Mouse (Mus musculus): Measurements from ENCODE around the gene Prlr. TPM values are rescaled to one million over a fixed set of nuclear protein-coding genes. Genes with fewer than 3 reads are reported as not detected.

The Prlr gene
- total and polyA plus RNA-seq, 3 experiments, result 1.1 to 5.5 (median 3.0) TPM

DNA sequence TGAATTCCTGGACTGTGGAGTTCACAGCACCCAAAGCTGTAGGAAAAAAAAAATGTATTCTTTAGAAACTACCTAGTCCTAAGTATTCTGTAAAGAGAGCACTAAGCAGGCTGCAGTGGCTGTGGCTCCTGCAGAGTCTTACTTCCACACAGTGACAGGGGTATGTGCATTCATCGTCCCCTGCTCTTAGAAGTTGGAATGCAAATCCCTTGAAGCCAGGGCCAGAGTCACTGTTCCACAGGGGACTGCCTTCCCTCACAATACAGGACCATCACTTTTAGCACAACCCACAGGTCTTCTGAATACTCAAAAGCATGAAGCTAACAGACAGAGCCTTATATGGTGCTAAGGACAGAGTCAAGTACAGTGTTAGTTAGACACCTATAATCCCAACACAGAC is 75.5 kb downstream of the Prlr start:
- 77% methylated on average over 1 of the region's 1 CpGs for WGBS
- H3K27ac ChIP-seq, result no peak overlapping the region
- intact Hi-C loops (cut with DNase I), result no loop called here

DNA sequence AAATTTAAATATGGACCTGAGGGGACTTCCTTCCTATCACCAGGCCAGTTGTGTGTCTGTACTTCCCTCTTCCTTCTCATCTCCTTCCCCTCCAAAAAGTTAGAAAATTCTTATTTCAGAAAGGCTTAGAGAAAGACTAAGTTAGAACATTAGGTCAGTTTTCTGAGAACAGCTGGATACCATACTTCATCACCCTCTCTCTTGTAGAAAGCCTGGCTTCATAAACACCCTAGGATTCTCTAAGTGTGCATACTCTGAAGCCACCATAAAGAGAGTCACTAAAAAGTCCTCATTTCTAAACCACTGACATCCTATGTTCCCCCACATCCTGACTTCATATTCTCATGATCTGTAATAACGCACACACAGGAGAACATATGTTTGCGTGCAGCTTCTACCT is 85.2 kb downstream of the Prlr start:
- intact Hi-C loops (cut with DNase I), result no loop called here
- 83% methylated on average over 2 of the region's 2 CpGs for WGBS

More for the DNA sequence above, 75.5 kb downstream of the Prlr start:
- DNase-seq, result no peak
- Histone ChIP-seq H3K27me3 (ENCODE audit: control insufficient read depth, insufficient read depth, low read length) (no peaks in the 10 kb centered on the region), H3K36me3 (ENCODE audit: control insufficient read depth, insufficient read depth, low read length) (no peaks in the 10 kb centered on the region), H3K4me3 (no peak overlapping the region), H3K9ac (ENCODE audit: low read depth, low read length) (no peak overlapping the region), H3K4me1 (ENCODE audit: control insufficient read depth, insufficient read depth, low read length) (peaks cover 2% of the 10 kb centered on the region; the same call in 1 of the 2 replicates), H3K79me2 (replicated peaks; ENCODE audit: control insufficient read depth, insufficient read depth, low read length) (no peaks in the 10 kb centered on the region)
- TF ChIP-seq EP300 (IDR thresholded peaks at IDR 0.05; ENCODE audit: insufficient read depth, low read depth, low read length), result no peak
- TF ChIP-seq CTCF (IDR thresholded peaks at IDR 0.05), result no peak
- no peak for TF ChIP-seq POLR2A (IDR thresholded peaks at IDR 0.05; ENCODE audit: insufficient read depth, low read depth, low read length)

GRCm38 (mm10) chr15:10262641-10263040 is 85.6 kb downstream of the Prlr start:
- Histone ChIP-seq H3K36me3 (ENCODE audit: control insufficient read depth, insufficient read depth, low read length) (no peaks in the 10 kb centered on the region), H3K4me1 (ENCODE audit: control insufficient read depth, insufficient read depth, low read length) (no peaks in the 10 kb centered on the region), H3K9ac (ENCODE audit: low read depth, low read length) (no peak overlapping the region), H3K27me3 (ENCODE audit: control insufficient read depth, insufficient read depth, low read length) (no peaks in the 10 kb centered on the region), H3K4me3 (no peak overlapping the region), H3K27ac (no peak overlapping the region), H3K79me2 (replicated peaks; ENCODE audit: control insufficient read depth, insufficient read depth, low read length) (no peaks in the 10 kb centered on the region)
- intact Hi-C loops (cut with DNase I), result no loop called here
- TF ChIP-seq POLR2A (IDR thresholded peaks at IDR 0.05; ENCODE audit: insufficient read depth, low read depth, low read length) (no peak), EP300 (IDR thresholded peaks at IDR 0.05; ENCODE audit: insufficient read depth, low read depth, low read length) (no peak), CTCF (IDR thresholded peaks at IDR 0.05) (no peak)
- 84% methylated on average over 1 of the region's 1 CpGs for WGBS
- no peak for DNase-seq

More for the DNA sequence above, 85.2 kb downstream of the Prlr start:
- no peaks in the 10 kb centered on the region for H3K4me1 ChIP-seq (ENCODE audit: control insufficient read depth, insufficient read depth, low read length)
- no peaks in the 10 kb centered on the region for H3K27me3 ChIP-seq (ENCODE audit: control insufficient read depth, insufficient read depth, low read length)
- H3K4me3 ChIP-seq, result no peak overlapping the region
- H3K9ac ChIP-seq (ENCODE audit: low read depth, low read length), result no peak overlapping the region
- H3K27ac ChIP-seq, result no peak overlapping the region
- DNase-seq, result no peak
- no peaks in the 10 kb centered on the region for H3K36me3 ChIP-seq (ENCODE audit: control insufficient read depth, insufficient read depth, low read length)
- no peak for TF ChIP-seq EP300 (IDR thresholded peaks at IDR 0.05; ENCODE audit: insufficient read depth, low read depth, low read length)
- TF ChIP-seq POLR2A (IDR thresholded peaks at IDR 0.05; ENCODE audit: insufficient read depth, low read depth, low read length), result no peak
- no peak for TF ChIP-seq CTCF (IDR thresholded peaks at IDR 0.05)
- H3K79me2 ChIP-seq (replicated peaks; ENCODE audit: control insufficient read depth, insufficient read depth, low read length), result no peaks in the 10 kb centered on the region

DNA sequence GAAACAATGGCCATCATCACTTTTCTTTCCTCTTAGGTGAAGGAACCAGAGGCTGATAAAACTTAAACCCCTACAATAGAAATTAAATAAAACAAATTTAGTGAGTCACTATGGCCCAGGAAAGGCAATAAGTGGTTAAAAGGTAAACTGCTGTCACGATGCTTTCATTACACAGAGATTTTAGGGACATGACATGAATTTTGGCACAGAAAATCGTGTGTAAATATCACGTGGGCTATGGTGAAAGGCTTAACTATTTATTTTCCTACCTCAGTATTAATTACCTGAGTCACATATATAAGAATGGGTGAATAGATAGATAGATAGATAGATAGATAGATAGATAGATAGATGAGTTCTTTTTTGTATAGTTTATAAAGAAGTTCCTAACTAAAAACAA is 86.4 kb downstream of the Prlr start:
- Histone ChIP-seq H3K27ac (no peak overlapping the region), H3K4me1 (ENCODE audit: control insufficient read depth, insufficient read depth, low read length) (no peaks in the 10 kb centered on the region), H3K27me3 (ENCODE audit: control insufficient read depth, insufficient read depth, low read length) (no peaks in the 10 kb centered on the region), H3K4me3 (no peak overlapping the region), H3K9ac (ENCODE audit: low read depth, low read length) (no peak overlapping the region), H3K79me2 (replicated peaks; ENCODE audit: control insufficient read depth, insufficient read depth, low read length) (no peaks in the 10 kb centered on the region), H3K36me3 (ENCODE audit: control insufficient read depth, insufficient read depth, low read length) (no peaks in the 10 kb centered on the region)
- intact Hi-C loops (cut with DNase I), result no loop called here
- TF ChIP-seq CTCF (IDR thresholded peaks at IDR 0.05), result no peak
- TF ChIP-seq POLR2A (IDR thresholded peaks at IDR 0.05; ENCODE audit: insufficient read depth, low read depth, low read length), result no peak
- TF ChIP-seq EP300 (IDR thresholded peaks at IDR 0.05; ENCODE audit: insufficient read depth, low read depth, low read length), result no peak
- no peak for DNase-seq
- WGBS, result 55% methylated on average over 3 of the region's 3 CpGs

GRCm38 (mm10) chr15:10264885-10265284 is 87.8 kb downstream of the Prlr start:
- no peak overlapping the region for H3K9ac ChIP-seq (ENCODE audit: low read depth, low read length)
- no peak for TF ChIP-seq EP300 (IDR thresholded peaks at IDR 0.05; ENCODE audit: insufficient read depth, low read depth, low read length)
- no peak for TF ChIP-seq POLR2A (IDR thresholded peaks at IDR 0.05; ENCODE audit: insufficient read depth, low read depth, low read length)
- no peak for TF ChIP-seq CTCF (IDR thresholded peaks at IDR 0.05)
- no peaks in the 10 kb centered on the region for H3K27me3 ChIP-seq (ENCODE audit: control insufficient read depth, insufficient read depth, low read length)
- H3K36me3 ChIP-seq (ENCODE audit: control insufficient read depth, insufficient read depth, low read length), result no peaks in the 10 kb centered on the region
- intact Hi-C loops (cut with DNase I), result no loop called here
- no peak overlapping the region for H3K27ac ChIP-seq
- H3K4me3 ChIP-seq, result no peak overlapping the region
- 72% methylated on average over 5 of the region's 5 CpGs for WGBS
- no peaks in the 10 kb centered on the region for H3K4me1 ChIP-seq (ENCODE audit: control insufficient read depth, insufficient read depth, low read length)
- DNase-seq, result no peak
- H3K79me2 ChIP-seq (replicated peaks; ENCODE audit: control insufficient read depth, insufficient read depth, low read length), result no peaks in the 10 kb centered on the region

DNA sequence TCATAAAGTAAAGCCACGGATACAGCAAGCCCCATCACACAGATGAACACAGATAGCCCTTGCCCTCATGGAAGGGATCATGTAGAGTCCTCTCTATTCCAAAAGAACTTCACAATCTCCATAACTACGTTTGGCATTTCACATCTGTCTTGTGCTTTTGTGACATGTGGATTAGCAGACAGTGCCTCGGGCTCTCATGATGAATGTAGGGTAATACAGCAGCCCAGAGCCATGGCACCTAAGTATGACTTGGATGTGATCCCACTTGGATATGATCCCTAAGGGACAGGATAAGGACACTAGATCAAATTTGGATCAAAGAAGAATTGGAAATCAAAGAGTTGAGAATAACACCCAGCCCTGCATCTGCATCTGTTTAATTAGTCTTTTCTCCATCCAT is 90.2 kb downstream of the Prlr start:
- H3K27ac ChIP-seq, result no peak overlapping the region
- H3K36me3 ChIP-seq (ENCODE audit: control insufficient read depth, insufficient read depth, low read length), result no peaks in the 10 kb centered on the region
- no peaks in the 10 kb centered on the region for H3K4me1 ChIP-seq (ENCODE audit: control insufficient read depth, insufficient read depth, low read length)
- no peaks in the 10 kb centered on the region for H3K79me2 ChIP-seq (replicated peaks; ENCODE audit: control insufficient read depth, insufficient read depth, low read length)
- TF ChIP-seq CTCF (IDR thresholded peaks at IDR 0.05), result no peak
- TF ChIP-seq EP300 (IDR thresholded peaks at IDR 0.05; ENCODE audit: insufficient read depth, low read depth, low read length), result no peak
- TF ChIP-seq POLR2A (IDR thresholded peaks at IDR 0.05; ENCODE audit: insufficient read depth, low read depth, low read length), result no peak
- DNase-seq, result no peak
- H3K27me3 ChIP-seq (ENCODE audit: control insufficient read depth, insufficient read depth, low read length), result no peaks in the 10 kb centered on the region
- 43% methylated on average over 3 of the region's 3 CpGs for WGBS
- H3K9ac ChIP-seq (ENCODE audit: low read depth, low read length), result no peak overlapping the region
- intact Hi-C loops (cut with DNase I), result no loop called here
- H3K4me3 ChIP-seq, result no peak overlapping the region

Measured in heart, adult 2 months (tissue).